Mouse (Mus musculus) heart, adult 2 months (tissue): ENCODE results near the gene Gpr158. TPM values are rescaled to one million over a fixed set of nuclear protein-coding genes. Genes with fewer than 3 reads are reported as not detected.

Source experiments
- DNase-seq, 2 experiments: peaks; one replicate each; pipeline ENCODE4 v3.0.0; 2021
- H3K27ac ChIP-seq: fragments of 200-600 bp; 2 replicates; pipeline ENCODE4 v1.8.1; 2022
- H3K27me3 ChIP-seq: fragments of 200-500 bp; 2 replicates; pipeline ENCODE4 v1.6.1; 2012; ENCODE audit warnings: mild to moderate bottlenecking, low read length, inconsistent platforms, mixed read lengths; ENCODE audit not compliant: control insufficient read depth, insufficient read depth
- H3K36me3 ChIP-seq: fragments of 200-500 bp; 2 replicates; pipeline ENCODE4 v1.6.1; 2012; ENCODE audit warnings: low read length, inconsistent platforms; ENCODE audit not compliant: control insufficient read depth, insufficient read depth
- H3K4me1 ChIP-seq: fragments of 200-500 bp; 2 replicates; pipeline ENCODE4 v1.6.1; 2011; ENCODE audit warnings: low read length; ENCODE audit not compliant: control insufficient read depth, insufficient read depth
- H3K4me3 ChIP-seq: fragments of 200-600 bp; 2 replicates; pipeline ENCODE4 v1.8.1; 2022
- H3K79me2 ChIP-seq: fragments of 200-500 bp; replicated peaks from 2 replicates; pipeline ENCODE4 v1.6.1; 2012; ENCODE audit warnings: mild to moderate bottlenecking, inconsistent platforms, low read length, moderate library complexity, mixed read lengths; ENCODE audit not compliant: control insufficient read depth, insufficient read depth
- H3K9ac ChIP-seq: fragments of 200-500 bp; 2 replicates; pipeline ENCODE4 v1.6.1; 2012; ENCODE audit warnings: low read depth, mild to moderate bottlenecking, control low read depth, inconsistent platforms, low read length, mixed read lengths
- CTCF ChIP-seq: fragments of 200-600 bp; IDR thresholded peaks from 2 replicates; pipeline ENCODE4 v1.8.1; 2022; ENCODE audit warnings: antibody characterized with exemption, mild to moderate bottlenecking, moderate library complexity
- EP300 ChIP-seq: fragments of 200-500 bp; IDR thresholded peaks from 2 replicates; pipeline ENCODE4 v1.6.1; 2011; ENCODE audit warnings: low read depth, low read length, control low read depth; ENCODE audit not compliant: insufficient read depth
- POLR2A ChIP-seq: fragments of 200-500 bp; IDR thresholded peaks from 2 replicates; pipeline ENCODE4 v1.6.1; 2011; ENCODE audit warnings: mild to moderate bottlenecking, low read depth, low read length, control low read depth; ENCODE audit not compliant: insufficient read depth
- WGBS: fragments of 180-500 bp; shearing (Covaris S2); methylation state at CpG from one replicate; pipeline ENCODE4 v1.1.7; 2018; 5-methylcytosine and 5-hydroxymethylcytosine counted together
- intact Hi-C: fragments of 180-260 bp; cut with DNase I; formaldehyde crosslinking; loops from one replicate; pipeline ENCODE4 v1.15.1; 2025
- polyA plus RNA-seq: library from polyadenylated mRNA; depleted of rRNA; stranded (reverse); fragments of >200 nt; gene quantifications from 2 replicates; pipeline ENCODE4 v1.2.3, GENCODE M21; 2012
- total RNA-seq, 2 experiments: library from RNA; stranded (reverse); gene quantifications; 2 replicates each; pipeline ENCODE4 v1.2.3; 2021

Gene Gpr158
- total and polyA plus RNA-seq, 3 experiments, result 0.07 to 0.18 TPM; not detected in 1

- Histone ChIP-seq H3K27ac (no peak overlapping the region), H3K79me2 (no peaks in the 10 kb centered on the region), H3K36me3 (no peaks in the 10 kb centered on the region), H3K4me3 (no peak overlapping the region), H3K27me3 (no peaks in the 10 kb centered on the region), H3K4me1 (no peaks in the 10 kb centered on the region), H3K9ac (no peak overlapping the region)
- no peak for DNase-seq
- TF ChIP-seq POLR2A, result no peak
- TF ChIP-seq CTCF, result no peak
- no peak for TF ChIP-seq EP300
- 78% methylated on average over 4 of the region's 4 CpGs for WGBS
- intact Hi-C loops, result no loop called here
These were observed 308.9 kb downstream of the Gpr158 start for GRCm38 (mm10) chr2:21676084-21676838.

GRCm38 (mm10) chr2:21676839-21677123, 309.4 kb downstream of the Gpr158 start:
- intact Hi-C loops, result no loop called here
- Histone ChIP-seq H3K27me3 (no peaks in the 10 kb centered on the region), H3K79me2 (no peaks in the 10 kb centered on the region), H3K27ac (no peak overlapping the region), H3K4me1 (no peaks in the 10 kb centered on the region), H3K4me3 (no peak overlapping the region), H3K36me3 (no peaks in the 10 kb centered on the region), H3K9ac (no peak overlapping the region)
- no peak for DNase-seq
- 83% methylated on average over 2 of the region's 2 CpGs for whole genome bisulfite sequencing
- TF ChIP-seq EP300 (no peak), CTCF (no peak), POLR2A (no peak)

- Histone ChIP-seq H3K4me1 (no peaks in the 10 kb centered on the region), H3K9ac (no peak overlapping the region), H3K36me3 (no peaks in the 10 kb centered on the region), H3K27me3 (no peaks in the 10 kb centered on the region), H3K27ac (no peak overlapping the region), H3K4me3 (no peak overlapping the region), H3K79me2 (no peaks in the 10 kb centered on the region)
- intact Hi-C loops, result no loop called here
- no peak for DNase-seq
- TF ChIP-seq POLR2A (no peak), EP300 (no peak), CTCF (no peak)
- 55% methylated on average over 1 of the region's 1 CpGs for WGBS
These were observed 313.5 kb downstream of the Gpr158 start for GRCm38 (mm10) chr2:21680735-21681270.

GRCm38 (mm10) chr2:21684736-21685135, 317.4 kb downstream of the Gpr158 start:
- Histone ChIP-seq H3K36me3 (no peaks in the 10 kb centered on the region), H3K4me3 (no peak overlapping the region), H3K27me3 (no peaks in the 10 kb centered on the region), H3K27ac (no peak overlapping the region), H3K9ac (no peak overlapping the region), H3K79me2 (no peaks in the 10 kb centered on the region), H3K4me1 (no peaks in the 10 kb centered on the region)
- DNase-seq, result no peak
- TF ChIP-seq CTCF, result no peak
- no peak for TF ChIP-seq EP300
- no peak for TF ChIP-seq POLR2A
- intact Hi-C loops, result no loop called here
- WGBS, result 73% methylated on average over 3 of the region's 3 CpGs

- no peak for TF ChIP-seq EP300
- TF ChIP-seq POLR2A, result no peak
- TF ChIP-seq CTCF, result no peak
- no peak overlapping the region for H3K27ac ChIP-seq
- intact Hi-C loops, result no loop called here
- H3K27me3 ChIP-seq, result no peaks in the 10 kb centered on the region
- H3K79me2 ChIP-seq, result no peaks in the 10 kb centered on the region
- DNase-seq, result no peak
- no peaks in the 10 kb centered on the region for H3K36me3 ChIP-seq
- no peak overlapping the region for H3K9ac ChIP-seq
- 71% methylated on average over 9 of the region's 9 CpGs for WGBS
- no peaks in the 10 kb centered on the region for H3K4me1 ChIP-seq
- no peak overlapping the region for H3K4me3 ChIP-seq
These were observed 325.8 kb downstream of the Gpr158 start for GRCm38 (mm10) chr2:21693128-21693527.

- Histone ChIP-seq H3K27me3 (no peaks in the 10 kb centered on the region), H3K9ac (no peak overlapping the region), H3K79me2 (no peaks in the 10 kb centered on the region), H3K4me3 (no peak overlapping the region), H3K36me3 (no peaks in the 10 kb centered on the region), H3K4me1 (no peaks in the 10 kb centered on the region), H3K27ac (no peak overlapping the region)
- TF ChIP-seq CTCF, result no peak
- TF ChIP-seq POLR2A, result no peak
- TF ChIP-seq EP300, result no peak
- intact Hi-C loops, result no loop called here
- no peak for DNase-seq
- WGBS, result 58% methylated on average over 5 of the region's 5 CpGs
These were observed 326.7 kb downstream of the Gpr158 start for GRCm38 (mm10) chr2:21693807-21694594.
